Mouse (Mus musculus) stomach, postnatal 0 days (tissue): ENCODE data around the gene Ccdc148.

ENCODE experiments used
- CTCF ChIP-seq: IDR thresholded peaks from 2 replicates; pipeline ENCODE4 v1.5.1; 2016; ENCODE audit warnings: antibody characterized with exemption, low read depth, mild to moderate bottlenecking, moderate library complexity
- EP300 ChIP-seq: optimal IDR thresholded peaks from 2 replicates; pipeline ENCODE3; 2016; ENCODE audit warnings: antibody characterized with exemption

GRCm38 (mm10) chr2:58925551-58925950 is 234.9 kb downstream of the Ccdc148 start:
- TF ChIP-seq CTCF (no peak), EP300 (no peak)
